Mouse (Mus musculus) heart, embryonic 14.5 days (tissue): Measurements from ENCODE around the gene Erg28. TPM values are rescaled to one million over a fixed set of nuclear protein-coding genes. Genes with fewer than 3 reads are reported as not detected.

Source experiments
- ATAC-seq: fragments of 200-750 bp; cut with Nextera tagmentation; 2 replicates; pipeline ENCODE4 v1.8.0; 2017; ENCODE audit warnings: low read depth, moderate TSS enrichment; ENCODE audit not compliant: insufficient number of reproducible peaks, insufficient read depth, low FRiP score
- H3K27ac ChIP-seq, 2 experiments: fragments of 200-500 bp in 1 of 2; fragments of 300-500 bp in 1 of 2; sonication (generic) in 1 of 2; replicated peaks in 1 of 2; 2 replicates each; pipeline ENCODE4 v1.5.1; 2012 to 2014; ENCODE audit warnings: low read depth in 2 of 2, low read length in 2 of 2, control low read depth in 1 of 2, mild to moderate bottlenecking in 1 of 2, mixed read lengths in 1 of 2; ENCODE audit not compliant: control insufficient read depth in 1 of 2, insufficient read depth in 1 of 2
- H3K27me3 ChIP-seq: fragments of 300-500 bp; sonication (generic); 2 replicates; pipeline ENCODE4 v1.6.1; 2014; ENCODE audit warnings: mild to moderate bottlenecking, low read length, control low read depth; ENCODE audit not compliant: control insufficient read depth, insufficient read depth
- H3K36me3 ChIP-seq: fragments of 300-500 bp; sonication (generic); 2 replicates; pipeline ENCODE4 v1.6.1; 2014; ENCODE audit warnings: mild to moderate bottlenecking, control low read depth, low read length, mixed read lengths; ENCODE audit not compliant: control insufficient read depth, insufficient read depth
- H3K4me1 ChIP-seq, 2 experiments: fragments of 200-500 bp in 1 of 2; fragments of 300-500 bp in 1 of 2; sonication (generic) in 1 of 2; 2 replicates each; pipeline ENCODE4 v1.6.1; 2012 to 2014; ENCODE audit warnings: low read length in 2 of 2, control low read depth in 1 of 2, mixed read lengths in 1 of 2; ENCODE audit not compliant: control insufficient read depth in 2 of 2, insufficient read depth in 2 of 2
- H3K4me2 ChIP-seq: fragments of 300-500 bp; sonication (generic); 2 replicates; pipeline ENCODE4 v1.6.1; 2014; ENCODE audit warnings: mild to moderate bottlenecking, low read length
- H3K4me3 ChIP-seq, 2 experiments: fragments of 200-500 bp in 1 of 2; fragments of 300-500 bp in 1 of 2; sonication (generic) in 1 of 2; 2 replicates each; pipeline ENCODE4 v1.5.1; 2012 to 2014; ENCODE audit warnings: low read length in 2 of 2, mild to moderate bottlenecking in 2 of 2, control low read depth in 1 of 2, low read depth in 1 of 2, moderate library complexity in 1 of 2; ENCODE audit not compliant: control insufficient read depth in 1 of 2, insufficient read depth in 1 of 2
- H3K9ac ChIP-seq: fragments of 300-500 bp; sonication (generic); 2 replicates; pipeline ENCODE4 v1.6.1; 2014; ENCODE audit warnings: mild to moderate bottlenecking, low read length
- H3K9me3 ChIP-seq: fragments of 300-500 bp; sonication (generic); 2 replicates; pipeline ENCODE4 v1.6.1; 2016; ENCODE audit warnings: low read length, control low read depth; ENCODE audit not compliant: control insufficient read depth
- WGBS: fragments of 180-500 bp; shearing (Covaris S2); extraction: QIAGEN DNeasy Blood & Tissue Kit; methylation state at CpG from one replicate; pipeline ENCODE4 v1.1.7; 2014; 5-methylcytosine and 5-hydroxymethylcytosine counted together
- polyA plus RNA-seq: library from polyadenylated mRNA; unstranded; fragments of >200 nt; fragmentation: Nextera tagmentation; extraction: Ambion mirVana; gene quantifications from 2 replicates; pipeline ENCODE4 v1.2.1, GENCODE M21; 2014

Gene Erg28
- polyA plus RNA-seq, 1 experiment from 2014 or later = 58.1 TPM

DNA sequence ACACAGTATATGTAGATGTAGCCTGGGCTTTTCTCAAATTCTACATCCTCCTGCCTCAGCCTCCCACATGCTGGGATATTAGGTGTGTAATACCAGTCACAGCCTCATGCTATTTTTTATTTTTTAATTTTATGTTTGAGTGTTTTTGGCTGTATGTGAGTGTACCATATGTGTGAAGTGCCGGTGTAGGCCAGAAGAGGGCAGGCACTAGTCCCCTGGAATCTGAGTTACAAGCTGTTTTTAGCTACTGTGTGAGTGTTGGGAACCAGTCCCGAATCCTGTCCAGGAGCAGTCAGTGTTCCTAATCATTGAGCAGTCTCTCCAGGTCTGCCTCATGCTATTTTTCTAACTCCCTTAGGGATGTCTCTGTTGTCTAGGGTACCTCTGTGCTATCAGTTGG, 13.4 kb upstream of the Erg28 start:
- H3K9ac ChIP-seq = no peak overlapping the region
- no peak overlapping the region for H3K27ac ChIP-seq
- H3K9me3 ChIP-seq = no peaks in the 10 kb centered on the region
- H3K36me3 ChIP-seq = peaks cover 15% of the 10 kb centered on the region
- no peak overlapping the region for H3K4me3 ChIP-seq
- WGBS = 85% methylated on average over 2 of the region's 2 CpGs
- H3K27me3 ChIP-seq = no peaks in the 10 kb centered on the region
- no peak for ATAC-seq
- H3K4me1 ChIP-seq = no peaks in the 10 kb centered on the region
- no peak overlapping the region for H3K4me2 ChIP-seq

GRCm38 (mm10) chr12:85834543-85834942, 10.2 kb upstream of the Erg28 start:
- 59% methylated on average over 2 of the region's 2 CpGs for WGBS
- Histone ChIP-seq H3K4me1 (no peaks in the 10 kb centered on the region), H3K36me3 (peaks cover 24% of the 10 kb centered on the region), H3K4me2 (no peak overlapping the region), H3K4me3 (no peak overlapping the region), H3K27ac (0 out of 4 replicates have a peak overlapping the region, but pooled peaks of 1 of the 2 experiments have one; percentile 16), H3K9ac (no peak overlapping the region), H3K27me3 (no peaks in the 10 kb centered on the region), H3K9me3 (no peaks in the 10 kb centered on the region)
- no peak for ATAC-seq

- Histone ChIP-seq H3K27ac (no peak overlapping the region), H3K27me3 (no peaks in the 10 kb centered on the region), H3K4me2 (no peak overlapping the region), H3K4me3 (no peak overlapping the region), H3K9ac (no peak overlapping the region), H3K36me3 (peaks cover 45% of the 10 kb centered on the region), H3K4me1 (no peaks in the 10 kb centered on the region; a peak in 1 of 4 replicates), H3K9me3 (no peaks in the 10 kb centered on the region)
- WGBS = 85% methylated on average over 3 of the region's 3 CpGs
- ATAC-seq = no peak
Measured at GRCm38 (mm10) chr12:85830691-85831090, 6.3 kb upstream of the Erg28 start.

DNA sequence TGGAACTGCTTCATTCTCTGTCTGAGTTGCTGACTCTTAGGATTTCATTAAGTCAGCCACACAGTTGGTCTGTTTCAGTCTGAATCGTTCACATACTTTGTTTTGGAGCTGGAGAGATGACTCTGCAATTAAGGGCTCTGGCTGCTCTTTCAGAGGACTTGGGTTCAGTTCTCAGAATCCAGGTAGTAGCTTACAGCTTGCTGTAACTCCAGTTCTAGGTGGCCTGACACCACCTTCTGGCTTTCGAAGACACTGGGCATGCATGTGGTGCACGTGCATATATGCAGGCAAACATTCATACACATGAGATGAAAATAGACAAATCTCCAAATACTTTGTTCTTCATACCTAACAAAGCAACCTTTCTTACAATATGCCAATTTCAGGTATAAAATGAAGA, 5.5 kb upstream of the Erg28 start:
- Histone ChIP-seq H3K4me2 (no peak overlapping the region), H3K9ac (no peak overlapping the region), H3K27me3 (no peaks in the 10 kb centered on the region), H3K4me1 (no peaks in the 10 kb centered on the region; a peak in 1 of 4 replicates), H3K27ac (no peak overlapping the region), H3K36me3 (peaks cover 45% of the 10 kb centered on the region), H3K9me3 (no peaks in the 10 kb centered on the region), H3K4me3 (no peak overlapping the region)
- no peak for ATAC-seq
- 91% methylated on average over 3 of the region's 3 CpGs for WGBS

DNA sequence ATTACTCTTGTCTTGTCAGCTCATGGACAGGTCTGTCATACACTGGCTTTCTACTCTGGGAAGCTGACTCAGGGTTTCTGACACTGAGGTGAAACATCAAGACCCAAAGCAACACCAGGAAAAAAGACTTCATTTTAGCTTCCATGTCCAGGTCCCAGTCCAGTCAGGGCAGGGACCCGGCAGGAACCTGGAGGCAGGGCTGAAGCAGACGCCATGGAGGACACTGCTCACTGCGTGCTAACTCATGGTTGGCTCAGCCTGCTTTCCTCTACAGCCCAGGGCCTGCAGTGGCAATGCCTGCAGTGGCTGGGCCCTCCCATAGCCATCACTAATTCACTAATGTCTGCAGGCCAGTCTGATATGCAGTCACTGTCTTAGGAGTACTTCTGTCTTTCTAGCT, 4.5 kb upstream of the Erg28 start:
- H3K4me1 ChIP-seq = peaks cover under 1 to 2% of the 10 kb centered on the region in 2 experiments; a peak in 3 of 4 replicates
- H3K4me3 ChIP-seq = no peak overlapping the region
- no peak overlapping the region for H3K27ac ChIP-seq
- H3K36me3 ChIP-seq = peaks cover 45% of the 10 kb centered on the region
- H3K27me3 ChIP-seq = no peaks in the 10 kb centered on the region
- H3K4me2 ChIP-seq = no peak overlapping the region
- no peak overlapping the region for H3K9ac ChIP-seq
- 87% methylated on average over 3 of the region's 3 CpGs for WGBS
- no peak for ATAC-seq
- H3K9me3 ChIP-seq = no peaks in the 10 kb centered on the region

DNA sequence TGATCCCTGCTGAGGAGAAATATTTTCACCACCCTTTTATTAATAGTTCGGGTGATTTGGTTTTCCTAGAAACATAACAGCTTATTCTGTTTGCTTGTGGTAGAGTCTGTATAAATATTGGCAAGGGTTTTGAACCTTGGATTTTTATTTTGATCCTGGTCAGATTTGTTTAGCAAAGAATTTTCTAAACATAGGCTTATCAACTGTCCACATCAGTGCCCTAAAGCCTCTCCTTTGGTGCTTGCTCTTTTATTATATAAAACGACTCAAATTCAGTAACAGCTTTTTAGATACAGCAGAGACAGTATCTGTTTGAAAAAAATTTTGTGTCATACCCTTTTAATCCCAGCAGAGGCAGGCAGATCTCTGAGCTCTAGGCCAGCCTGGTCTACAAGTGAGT, 1.5 kb upstream of the Erg28 start:
- H3K4me1 ChIP-seq = peaks cover 6 to 18% of the 10 kb centered on the region in 2 experiments
- no peak overlapping the region for H3K27ac ChIP-seq
- no peak for ATAC-seq
- H3K27me3 ChIP-seq = no peaks in the 10 kb centered on the region
- 70% methylated on average over 2 of the region's 2 CpGs for WGBS
- H3K9ac ChIP-seq = no peak overlapping the region
- H3K4me3 ChIP-seq = no peak overlapping the region
- peak overlapping the region; percentile 62 for H3K4me2 ChIP-seq
- H3K36me3 ChIP-seq = peaks cover 37% of the 10 kb centered on the region
- H3K9me3 ChIP-seq = no peaks in the 10 kb centered on the region

- H3K4me3 ChIP-seq = peak overlapping the region; percentile 71 to 93
- peak overlapping the region; percentile 83 for H3K9ac ChIP-seq
- peaks cover 38% of the 10 kb centered on the region for H3K36me3 ChIP-seq
- H3K4me2 ChIP-seq = peak overlapping the region; percentile 62
- H3K27ac ChIP-seq = peak overlapping the region; percentile 69 to 98
- H3K4me1 ChIP-seq = peaks cover 6 to 18% of the 10 kb centered on the region in 2 experiments
- ATAC-seq = no peak
- H3K9me3 ChIP-seq = no peaks in the 10 kb centered on the region
- 11% methylated on average over 8 of the region's 8 CpGs for WGBS
- H3K27me3 ChIP-seq = no peaks in the 10 kb centered on the region
Measured at GRCm38 (mm10) chr12:85825361-85825760, 1.0 kb upstream of the Erg28 start.

DNA sequence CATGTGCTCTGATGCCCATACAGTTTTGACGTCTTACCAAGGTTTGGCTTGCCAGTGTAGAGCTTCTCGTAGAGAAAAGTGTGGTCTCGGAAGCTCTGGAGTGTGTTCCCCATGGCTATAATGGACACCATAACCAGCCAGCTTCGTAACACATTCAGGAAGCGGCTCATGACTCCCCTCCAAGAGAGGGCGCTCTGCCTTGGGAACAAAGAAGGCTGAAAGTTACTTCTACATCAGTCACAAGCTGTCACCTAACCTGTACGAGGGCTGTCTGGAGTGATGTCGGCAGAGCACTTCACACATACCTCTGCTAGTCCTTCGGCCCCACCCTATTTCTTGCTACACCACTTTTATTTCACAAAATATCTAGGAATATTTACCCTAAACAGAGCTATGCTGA, 2.3 kb downstream of the Erg28 start:
- Histone ChIP-seq H3K9me3 (no peaks in the 10 kb centered on the region), H3K27ac (no peak overlapping the region), H3K4me2 (no peak overlapping the region), H3K36me3 (peaks cover 32% of the 10 kb centered on the region), H3K27me3 (no peaks in the 10 kb centered on the region), H3K9ac (no peak overlapping the region), H3K4me3 (no peak overlapping the region), H3K4me1 (peaks cover 19 to 44% of the 10 kb centered on the region in 2 experiments)
- no peak for ATAC-seq
- 78% methylated on average over 9 of the region's 9 CpGs for WGBS
